Mouse (Mus musculus) heart, embryonic 14.5 days (tissue): ENCODE results near the gene Ttc7b. TPM values are rescaled to one million over a fixed set of nuclear protein-coding genes. Genes with fewer than 3 reads are reported as not detected.

Experiments used
- ATAC-seq: fragments of 200-750 bp; cut with Nextera tagmentation; 2 replicates; pipeline ENCODE4 v1.8.0; 2017; ENCODE audit warnings: low read depth, moderate TSS enrichment; ENCODE audit not compliant: insufficient number of reproducible peaks, insufficient read depth, low FRiP score
- H3K27ac ChIP-seq, 2 experiments: fragments of 200-500 bp in 1 of 2; fragments of 300-500 bp in 1 of 2; sonication (generic) in 1 of 2; replicated peaks in 1 of 2; 2 replicates each; pipeline ENCODE4 v1.5.1; 2012 to 2014; ENCODE audit warnings: low read depth in 2 of 2, low read length in 2 of 2, control low read depth in 1 of 2, mild to moderate bottlenecking in 1 of 2, mixed read lengths in 1 of 2; ENCODE audit not compliant: control insufficient read depth in 1 of 2, insufficient read depth in 1 of 2
- H3K27me3 ChIP-seq: fragments of 300-500 bp; sonication (generic); 2 replicates; pipeline ENCODE4 v1.6.1; 2014; ENCODE audit warnings: mild to moderate bottlenecking, low read length, control low read depth; ENCODE audit not compliant: control insufficient read depth, insufficient read depth
- H3K36me3 ChIP-seq: fragments of 300-500 bp; sonication (generic); 2 replicates; pipeline ENCODE4 v1.6.1; 2014; ENCODE audit warnings: mild to moderate bottlenecking, control low read depth, low read length, mixed read lengths; ENCODE audit not compliant: control insufficient read depth, insufficient read depth
- H3K4me1 ChIP-seq, 2 experiments: fragments of 200-500 bp in 1 of 2; fragments of 300-500 bp in 1 of 2; sonication (generic) in 1 of 2; 2 replicates each; pipeline ENCODE4 v1.6.1; 2012 to 2014; ENCODE audit warnings: low read length in 2 of 2, control low read depth in 1 of 2, mixed read lengths in 1 of 2; ENCODE audit not compliant: control insufficient read depth in 2 of 2, insufficient read depth in 2 of 2
- H3K4me2 ChIP-seq: fragments of 300-500 bp; sonication (generic); 2 replicates; pipeline ENCODE4 v1.6.1; 2014; ENCODE audit warnings: mild to moderate bottlenecking, low read length
- H3K4me3 ChIP-seq, 2 experiments: fragments of 200-500 bp in 1 of 2; fragments of 300-500 bp in 1 of 2; sonication (generic) in 1 of 2; 2 replicates each; pipeline ENCODE4 v1.5.1; 2012 to 2014; ENCODE audit warnings: low read length in 2 of 2, mild to moderate bottlenecking in 2 of 2, control low read depth in 1 of 2, low read depth in 1 of 2, moderate library complexity in 1 of 2; ENCODE audit not compliant: control insufficient read depth in 1 of 2, insufficient read depth in 1 of 2
- H3K9ac ChIP-seq: fragments of 300-500 bp; sonication (generic); 2 replicates; pipeline ENCODE4 v1.6.1; 2014; ENCODE audit warnings: mild to moderate bottlenecking, low read length
- H3K9me3 ChIP-seq: fragments of 300-500 bp; sonication (generic); 2 replicates; pipeline ENCODE4 v1.6.1; 2016; ENCODE audit warnings: low read length, control low read depth; ENCODE audit not compliant: control insufficient read depth
- WGBS: fragments of 180-500 bp; shearing (Covaris S2); extraction: QIAGEN DNeasy Blood & Tissue Kit; methylation state at CpG from one replicate; pipeline ENCODE4 v1.1.7; 2014; 5-methylcytosine and 5-hydroxymethylcytosine counted together
- polyA plus RNA-seq: library from polyadenylated mRNA; unstranded; fragments of >200 nt; fragmentation: Nextera tagmentation; extraction: Ambion mirVana; gene quantifications from 2 replicates; pipeline ENCODE4 v1.2.1, GENCODE M21; 2014

Gene Ttc7b
- polyA plus RNA-seq, 1 experiment from 2014 or later = 16.5 TPM

GRCm38 (mm10) chr12:100534028-100534427 lies 13.4 kb upstream of the Ttc7b start:
- Histone ChIP-seq H3K9ac (0 out of 2 replicates have a peak overlapping the region, but pooled peaks have one; percentile 1), H3K4me2 (no peak overlapping the region), H3K9me3 (no peaks in the 10 kb centered on the region), H3K27me3 (no peaks in the 10 kb centered on the region), H3K36me3 (no peaks in the 10 kb centered on the region), H3K4me3 (no peak overlapping the region), H3K4me1 (peaks cover 32 to 50% of the 10 kb centered on the region in 2 experiments), H3K27ac (peak overlapping the region; percentile 77 to 81)
- ATAC-seq = 0 out of 2 replicates have a peak, but pooled peaks have one; percentile 43
- 40% methylated on average over 3 of the region's 3 CpGs for WGBS

GRCm38 (mm10) chr12:100533209-100533608 lies 12.6 kb upstream of the Ttc7b start:
- Histone ChIP-seq H3K4me2 (no peak overlapping the region), H3K4me3 (no peak overlapping the region), H3K9me3 (no peaks in the 10 kb centered on the region), H3K9ac (no peak overlapping the region), H3K27ac (peak overlapping the region in 1 of 2 experiments; percentile 77; a peak in 1 of 4 replicates), H3K36me3 (no peaks in the 10 kb centered on the region), H3K4me1 (peaks cover 38 to 51% of the 10 kb centered on the region in 2 experiments), H3K27me3 (no peaks in the 10 kb centered on the region)
- WGBS = 75% methylated on average over 4 of the region's 4 CpGs
- ATAC-seq = no peak

GRCm38 (mm10) chr12:100531740-100532139 lies 11.1 kb upstream of the Ttc7b start:
- Histone ChIP-seq H3K36me3 (no peaks in the 10 kb centered on the region), H3K9me3 (no peaks in the 10 kb centered on the region), H3K27me3 (no peaks in the 10 kb centered on the region), H3K4me3 (no peak overlapping the region), H3K4me1 (peaks cover 37 to 54% of the 10 kb centered on the region in 2 experiments), H3K27ac (peak overlapping the region; percentile 23 to 79; a peak in 2 of 4 replicates), H3K4me2 (no peak overlapping the region), H3K9ac (no peak overlapping the region)
- no peak for ATAC-seq
- WGBS = 43% methylated on average over 1 of the region's 1 CpGs

DNA sequence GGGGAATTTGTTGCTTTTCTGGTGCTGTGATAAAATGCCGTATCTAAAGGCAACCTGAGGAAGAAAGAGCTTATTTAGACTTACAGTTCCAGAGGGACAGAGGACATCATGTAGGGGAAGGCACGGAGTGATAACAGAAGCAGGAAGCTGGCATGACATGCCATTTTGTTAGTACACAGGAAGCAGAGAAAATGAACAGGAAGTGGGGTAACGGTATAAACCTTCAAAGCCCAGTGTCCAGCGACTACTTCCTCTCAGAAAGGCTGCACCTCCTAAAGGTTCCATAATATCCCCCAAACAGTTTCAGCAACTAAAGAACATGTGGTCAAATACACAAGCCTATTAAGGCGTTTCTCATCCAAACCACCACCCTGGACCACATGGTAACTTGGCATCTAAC lies 10.2 kb upstream of the Ttc7b start:
- no peak overlapping the region for H3K4me2 ChIP-seq

DNA sequence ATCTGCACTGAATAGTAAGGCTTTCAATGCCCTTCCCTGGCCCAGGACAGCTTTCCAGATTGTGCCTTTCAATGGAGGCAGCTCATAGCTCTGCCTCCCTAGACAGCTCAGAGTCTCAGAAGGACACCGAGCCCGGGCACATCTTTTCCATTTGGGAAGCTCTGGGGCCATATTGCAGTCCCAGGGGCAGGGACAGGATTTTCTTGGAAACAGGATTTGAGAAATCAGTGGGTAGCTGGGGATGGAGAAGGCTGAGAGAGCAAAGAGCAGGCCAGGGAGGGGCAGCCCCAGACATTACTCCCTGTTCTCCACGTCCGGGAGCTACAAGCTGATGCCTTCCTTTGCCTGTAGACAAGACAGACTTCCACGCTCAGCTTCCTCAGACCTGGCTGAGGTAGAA lies 9.0 kb upstream of the Ttc7b start:
- peak overlapping the region; percentile 8 to 79; a peak in 3 of 4 replicates for H3K27ac ChIP-seq
- 72% methylated on average over 5 of the region's 5 CpGs for WGBS
- ATAC-seq = no peak
- H3K9me3 ChIP-seq = no peaks in the 10 kb centered on the region
- no peak overlapping the region for H3K9ac ChIP-seq
- H3K36me3 ChIP-seq = no peaks in the 10 kb centered on the region
- no peaks in the 10 kb centered on the region for H3K27me3 ChIP-seq
- H3K4me2 ChIP-seq = no peak overlapping the region
- peaks cover 30 to 43% of the 10 kb centered on the region in 2 experiments for H3K4me1 ChIP-seq
- H3K4me3 ChIP-seq = no peak overlapping the region

More for the DNA sequence above, 10.2 kb upstream of the Ttc7b start:
- 71% methylated on average over 5 of the region's 5 CpGs for WGBS
- Histone ChIP-seq H3K4me1 (peaks cover 32 to 46% of the 10 kb centered on the region in 2 experiments), H3K27ac (peak overlapping the region; percentile 10 to 79; a peak in 3 of 4 replicates), H3K36me3 (no peaks in the 10 kb centered on the region), H3K27me3 (no peaks in the 10 kb centered on the region), H3K4me3 (no peak overlapping the region), H3K9me3 (no peaks in the 10 kb centered on the region), H3K9ac (no peak overlapping the region)
- no peak for ATAC-seq

DNA sequence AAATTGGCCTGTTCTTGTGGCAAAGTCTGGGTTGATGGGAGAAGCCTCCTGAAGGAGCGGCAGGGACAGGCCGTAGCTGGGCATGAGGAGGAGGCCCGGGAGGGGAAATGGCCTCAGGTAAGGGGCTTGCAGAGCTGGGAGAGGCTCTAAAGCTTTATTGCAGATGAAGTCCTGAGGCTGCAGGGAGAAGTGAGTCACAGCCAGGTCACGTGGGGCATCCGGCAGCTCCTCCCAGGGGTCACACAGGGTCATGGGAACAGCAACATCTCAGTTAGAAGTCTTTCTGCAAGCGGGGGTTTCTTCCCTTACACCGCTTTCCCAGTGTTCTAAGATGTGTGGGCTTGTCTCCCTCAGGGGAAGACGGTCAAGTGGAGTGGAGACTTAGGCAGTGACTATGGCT lies 8.5 kb upstream of the Ttc7b start:
- ATAC-seq = 0 out of 2 replicates have a peak, but pooled peaks have one; percentile 12
- Histone ChIP-seq H3K9me3 (no peaks in the 10 kb centered on the region), H3K4me2 (no peak overlapping the region; the same call in 1 of the 2 replicates), H3K27ac (peak overlapping the region; percentile 58 to 79), H3K36me3 (no peaks in the 10 kb centered on the region), H3K9ac (peak overlapping the region; percentile 55), H3K4me1 (peaks cover 26 to 38% of the 10 kb centered on the region in 2 experiments), H3K27me3 (no peaks in the 10 kb centered on the region), H3K4me3 (no peak overlapping the region)
- 44% methylated on average over 8 of the region's 8 CpGs for WGBS

DNA sequence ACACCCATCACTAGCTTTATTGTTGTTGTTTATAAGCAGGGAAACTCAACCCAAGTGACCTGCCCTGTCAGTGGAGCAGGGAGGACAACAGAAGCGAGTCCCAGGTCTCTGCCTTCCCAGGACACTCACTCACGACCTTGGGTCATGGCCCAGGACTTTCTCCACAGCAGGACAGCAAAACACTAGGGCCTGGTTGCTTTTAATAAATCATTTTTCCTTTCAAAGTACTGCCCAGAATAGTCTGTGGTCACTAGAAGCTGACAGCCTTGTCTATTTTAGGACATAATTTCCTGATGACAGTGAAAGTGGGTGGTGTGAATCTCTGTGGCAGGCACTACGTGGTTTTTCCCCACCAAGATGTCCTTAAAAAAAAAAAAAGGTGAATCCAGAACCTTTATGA lies 7.6 kb upstream of the Ttc7b start:
- Histone ChIP-seq H3K36me3 (no peaks in the 10 kb centered on the region), H3K4me1 (peaks cover 21 to 34% of the 10 kb centered on the region in 2 experiments), H3K9ac (peak overlapping the region; percentile 55), H3K27ac (peak overlapping the region; percentile 58 to 79), H3K27me3 (no peaks in the 10 kb centered on the region), H3K9me3 (no peaks in the 10 kb centered on the region), H3K4me2 (peak overlapping the region; percentile 59; the same call in 1 of the 2 replicates), H3K4me3 (no peak overlapping the region)
- no peak for ATAC-seq
- 40% methylated on average over 3 of the region's 3 CpGs for WGBS

DNA sequence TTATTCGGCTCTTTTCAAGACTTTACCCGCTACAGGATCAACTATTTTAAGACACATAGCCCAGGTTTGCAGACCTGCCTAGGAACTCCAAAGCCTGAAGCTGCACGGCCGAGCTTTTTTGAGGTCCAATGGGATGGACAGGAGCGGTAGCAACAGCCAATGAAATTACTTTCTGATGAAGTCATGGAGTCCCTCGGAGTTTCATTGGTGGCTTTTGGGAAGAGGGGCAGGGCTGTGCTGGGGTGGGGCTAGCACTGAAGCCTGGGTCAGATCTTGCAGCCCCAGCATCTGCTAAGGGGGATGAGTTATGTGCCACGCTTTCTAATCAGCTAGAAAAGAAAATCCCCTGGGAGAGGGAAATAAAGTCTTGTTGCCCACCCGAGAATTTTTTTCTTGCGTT lies 7.1 kb upstream of the Ttc7b start:
- Histone ChIP-seq H3K9ac (peak overlapping the region; percentile 55; the same call in 1 of the 2 replicates), H3K27me3 (no peaks in the 10 kb centered on the region), H3K4me1 (peaks cover 19 to 29% of the 10 kb centered on the region in 2 experiments), H3K36me3 (no peaks in the 10 kb centered on the region), H3K4me3 (peak overlapping the region in 1 of 2 experiments; percentile 13; a peak in 2 of 4 replicates), H3K9me3 (no peaks in the 10 kb centered on the region), H3K27ac (peak overlapping the region; percentile 58 to 79), H3K4me2 (peak overlapping the region; percentile 59)
- ATAC-seq = peak; percentile 84
- 4% methylated on average over 9 of the region's 9 CpGs for WGBS
